Mouse (Mus musculus): ENCODE measurements around the gene Tacc2. TPM values are rescaled to one million over a fixed set of nuclear protein-coding genes. Genes with fewer than 3 reads are reported as not detected.
"Not testable (repeated sequence)": the region's sequence is repeated elsewhere in the genome, so short reads cannot be mapped to it uniquely, and the experiment has no call there.

Gene Tacc2
- 35.2 TPM in 2 replicates for polyA plus RNA-seq (2014; fragmentation: Nextera tagmentation; extraction: Ambion mirVana)

GRCm38 (mm10) chr7:130577388-130578003 lies at the start of gene Tacc2:
TSS of gene Tacc2 (plus strand) at chr7:130577438.
- Histone ChIP-seq H3K27me3 (ENCODE audit: control insufficient read depth, insufficient read depth, low read length) (no peaks in the 10 kb centered on the region), H3K4me3 (ENCODE audit: low read depth, low read length) (peak within 1 kb of the TSS; percentile 15), H3K36me3 (ENCODE audit: control insufficient read depth, insufficient read depth, low read length) (no peaks in the 10 kb centered on the region), H3K4me2 (replicated peaks; ENCODE audit: low read depth, low read length) (peak within 1 kb of the TSS; percentile 30), H3K9me3 (ENCODE audit: control insufficient read depth, low read depth, low read length) (no peaks in the 10 kb centered on the region), H3K9ac (replicated peaks; ENCODE audit: low read depth, low read length) (no peak within 1 kb of the TSS), H3K4me1 (ENCODE audit: control insufficient read depth, insufficient read depth, low read length) (no peaks in the 10 kb centered on the region), H3K27ac (ENCODE audit: low read length) (no peak within 1 kb of the TSS)
- no peak for ATAC-seq (ENCODE audit: insufficient number of reproducible peaks, insufficient read depth, low FRiP score, low read depth)
- 33% methylated on average over 15 of the region's 15 CpGs for WGBS

GRCm38 (mm10) chr7:130531138-130531537 lies 46.1 kb upstream of the Tacc2 start:
- 94% methylated on average over 14 of the region's 15 CpGs for WGBS
- H3K4me2 ChIP-seq (replicated peaks; ENCODE audit: low read depth, low read length); H3K27me3 ChIP-seq (ENCODE audit: control insufficient read depth, insufficient read depth, low read length); H3K4me3 ChIP-seq (ENCODE audit: low read depth, low read length); H3K9ac ChIP-seq (replicated peaks; ENCODE audit: low read depth, low read length); H3K9me3 ChIP-seq (ENCODE audit: control insufficient read depth, low read depth, low read length); H3K4me1 ChIP-seq (ENCODE audit: control insufficient read depth, insufficient read depth, low read length); ATAC-seq (ENCODE audit: insufficient number of reproducible peaks, insufficient read depth, low FRiP score, low read depth); H3K27ac ChIP-seq (ENCODE audit: low read length): not testable (repeated sequence)
- H3K36me3 ChIP-seq (ENCODE audit: control insufficient read depth, insufficient read depth, low read length) = peaks cover 27% of the 10 kb centered on the region

- WGBS = 51% methylated on average over 24 of the region's 25 CpGs
- Histone ChIP-seq H3K9me3 (ENCODE audit: control insufficient read depth, low read depth, low read length) (no peaks in the 10 kb centered on the region), H3K4me3 (ENCODE audit: low read depth, low read length) (no peak overlapping the region), H3K27me3 (ENCODE audit: control insufficient read depth, insufficient read depth, low read length) (no peaks in the 10 kb centered on the region), H3K4me1 (ENCODE audit: control insufficient read depth, insufficient read depth, low read length) (no peaks in the 10 kb centered on the region), H3K4me2 (replicated peaks; ENCODE audit: low read depth, low read length) (no peak overlapping the region), H3K9ac (replicated peaks; ENCODE audit: low read depth, low read length) (no peak overlapping the region), H3K36me3 (ENCODE audit: control insufficient read depth, insufficient read depth, low read length) (peaks cover 43% of the 10 kb centered on the region), H3K27ac (ENCODE audit: low read length) (no peak overlapping the region)
- ATAC-seq (ENCODE audit: insufficient number of reproducible peaks, insufficient read depth, low FRiP score, low read depth) = 0 out of 2 replicates have a peak, but pooled peaks have one; percentile 46
Measured at GRCm38 (mm10) chr7:130533316-130534260, 43.6 kb upstream of the Tacc2 start.

- Histone ChIP-seq H3K27ac (ENCODE audit: low read length) (no peak overlapping the region), H3K4me1 (ENCODE audit: control insufficient read depth, insufficient read depth, low read length) (no peaks in the 10 kb centered on the region), H3K4me3 (ENCODE audit: low read depth, low read length) (no peak overlapping the region), H3K36me3 (ENCODE audit: control insufficient read depth, insufficient read depth, low read length) (peaks cover 57% of the 10 kb centered on the region), H3K9me3 (ENCODE audit: control insufficient read depth, low read depth, low read length) (no peaks in the 10 kb centered on the region), H3K9ac (replicated peaks; ENCODE audit: low read depth, low read length) (no peak overlapping the region), H3K4me2 (replicated peaks; ENCODE audit: low read depth, low read length) (no peak overlapping the region), H3K27me3 (ENCODE audit: control insufficient read depth, insufficient read depth, low read length) (no peaks in the 10 kb centered on the region)
- no peak for ATAC-seq (ENCODE audit: insufficient number of reproducible peaks, insufficient read depth, low FRiP score, low read depth)
- WGBS = 91% methylated on average over 4 of the region's 4 CpGs
Measured at GRCm38 (mm10) chr7:130535174-130535573, 42.1 kb upstream of the Tacc2 start.

GRCm38 (mm10) chr7:130537068-130537467 lies 40.2 kb upstream of the Tacc2 start:
- H3K4me1 ChIP-seq (ENCODE audit: control insufficient read depth, insufficient read depth, low read length) = no peaks in the 10 kb centered on the region
- H3K4me3 ChIP-seq (ENCODE audit: low read depth, low read length) = no peak overlapping the region
- no peaks in the 10 kb centered on the region for H3K9me3 ChIP-seq (ENCODE audit: control insufficient read depth, low read depth, low read length)
- no peak overlapping the region for H3K4me2 ChIP-seq (replicated peaks; ENCODE audit: low read depth, low read length)
- no peaks in the 10 kb centered on the region for H3K27me3 ChIP-seq (ENCODE audit: control insufficient read depth, insufficient read depth, low read length)
- H3K27ac ChIP-seq (ENCODE audit: low read length) = no peak overlapping the region
- no peak for ATAC-seq (ENCODE audit: insufficient number of reproducible peaks, insufficient read depth, low FRiP score, low read depth)
- peaks cover 63% of the 10 kb centered on the region for H3K36me3 ChIP-seq (ENCODE audit: control insufficient read depth, insufficient read depth, low read length)
- WGBS = 76% methylated on average over 4 of the region's 4 CpGs
- no peak overlapping the region for H3K9ac ChIP-seq (replicated peaks; ENCODE audit: low read depth, low read length)

GRCm38 (mm10) chr7:130540176-130540575 lies 37.1 kb upstream of the Tacc2 start:
- H3K36me3 ChIP-seq (ENCODE audit: control insufficient read depth, insufficient read depth, low read length) = peaks cover 67% of the 10 kb centered on the region
- no peaks in the 10 kb centered on the region for H3K9me3 ChIP-seq (ENCODE audit: control insufficient read depth, low read depth, low read length)
- ATAC-seq (ENCODE audit: insufficient number of reproducible peaks, insufficient read depth, low FRiP score, low read depth) = no peak
- 88% methylated on average over 7 of the region's 7 CpGs for WGBS
- H3K27me3 ChIP-seq (ENCODE audit: control insufficient read depth, insufficient read depth, low read length) = no peaks in the 10 kb centered on the region
- H3K9ac ChIP-seq (replicated peaks; ENCODE audit: low read depth, low read length) = no peak overlapping the region
- no peak overlapping the region for H3K4me3 ChIP-seq (ENCODE audit: low read depth, low read length)
- no peaks in the 10 kb centered on the region for H3K4me1 ChIP-seq (ENCODE audit: control insufficient read depth, insufficient read depth, low read length)
- no peak overlapping the region for H3K27ac ChIP-seq (ENCODE audit: low read length)
- H3K4me2 ChIP-seq (replicated peaks; ENCODE audit: low read depth, low read length) = no peak overlapping the region

GRCm38 (mm10) chr7:130543181-130543580 lies 34.1 kb upstream of the Tacc2 start:
- H3K27ac ChIP-seq (ENCODE audit: low read length) = no peak overlapping the region
- peaks cover 46% of the 10 kb centered on the region for H3K36me3 ChIP-seq (ENCODE audit: control insufficient read depth, insufficient read depth, low read length)
- no peaks in the 10 kb centered on the region for H3K9me3 ChIP-seq (ENCODE audit: control insufficient read depth, low read depth, low read length)
- 94% methylated on average over 4 of the region's 4 CpGs for WGBS
- no peaks in the 10 kb centered on the region for H3K27me3 ChIP-seq (ENCODE audit: control insufficient read depth, insufficient read depth, low read length)
- no peak for ATAC-seq (ENCODE audit: insufficient number of reproducible peaks, insufficient read depth, low FRiP score, low read depth)
- H3K4me3 ChIP-seq (ENCODE audit: low read depth, low read length) = no peak overlapping the region
- no peak overlapping the region for H3K9ac ChIP-seq (replicated peaks; ENCODE audit: low read depth, low read length)
- no peak overlapping the region for H3K4me2 ChIP-seq (replicated peaks; ENCODE audit: low read depth, low read length)
- peaks cover 12% of the 10 kb centered on the region; the same call in 1 of the 2 replicates for H3K4me1 ChIP-seq (ENCODE audit: control insufficient read depth, insufficient read depth, low read length)

GRCm38 (mm10) chr7:130545401-130545800 lies 31.8 kb upstream of the Tacc2 start:
- H3K27me3 ChIP-seq (ENCODE audit: control insufficient read depth, insufficient read depth, low read length) = no peaks in the 10 kb centered on the region
- H3K4me1 ChIP-seq (ENCODE audit: control insufficient read depth, insufficient read depth, low read length) = peaks cover 12% of the 10 kb centered on the region; the same call in 1 of the 2 replicates
- H3K9ac ChIP-seq (replicated peaks; ENCODE audit: low read depth, low read length) = no peak overlapping the region; the same call in 1 of the 2 replicates
- no peak overlapping the region; the same call in 1 of the 2 replicates for H3K27ac ChIP-seq (ENCODE audit: low read length)
- H3K4me2 ChIP-seq (replicated peaks; ENCODE audit: low read depth, low read length) = peak overlapping the region; percentile 95
- H3K4me3 ChIP-seq (ENCODE audit: low read depth, low read length) = peak overlapping the region; percentile 65
- no peak for ATAC-seq (ENCODE audit: insufficient number of reproducible peaks, insufficient read depth, low FRiP score, low read depth)
- H3K36me3 ChIP-seq (ENCODE audit: control insufficient read depth, insufficient read depth, low read length) = peaks cover 25% of the 10 kb centered on the region
- WGBS = 86% methylated on average over 5 of the region's 5 CpGs
- no peaks in the 10 kb centered on the region for H3K9me3 ChIP-seq (ENCODE audit: control insufficient read depth, low read depth, low read length)

All from stomach, embryonic 14.5 days (tissue).